Mouse (Mus musculus) activated CD4-positive, CD25-positive, alpha-beta regulatory T cell, adult 4 months (primary cell): Measurements from ENCODE around the gene Acsf2. TPM values are rescaled to one million over a fixed set of nuclear protein-coding genes. Genes with fewer than 3 reads are reported as not detected.
"Not testable (repeated sequence)": the region's sequence is repeated elsewhere in the genome, so short reads cannot be mapped to it uniquely, and the experiment has no call there.

Experiments
- ATAC-seq: one replicate; pipeline ENCODE4 v1.8.0; 2017
- polyA plus RNA-seq, 2 experiments: library from polyadenylated mRNA; unstranded; fragments of 100-300 nt; shearing (Covaris generic); gene quantifications; one replicate each; pipeline ENCODE4 v1.2.1; 2017

Gene Acsf2
- 1 to 10 TPM; 1.9 to 2.3 TPM for polyA plus RNA-seq

DNA sequence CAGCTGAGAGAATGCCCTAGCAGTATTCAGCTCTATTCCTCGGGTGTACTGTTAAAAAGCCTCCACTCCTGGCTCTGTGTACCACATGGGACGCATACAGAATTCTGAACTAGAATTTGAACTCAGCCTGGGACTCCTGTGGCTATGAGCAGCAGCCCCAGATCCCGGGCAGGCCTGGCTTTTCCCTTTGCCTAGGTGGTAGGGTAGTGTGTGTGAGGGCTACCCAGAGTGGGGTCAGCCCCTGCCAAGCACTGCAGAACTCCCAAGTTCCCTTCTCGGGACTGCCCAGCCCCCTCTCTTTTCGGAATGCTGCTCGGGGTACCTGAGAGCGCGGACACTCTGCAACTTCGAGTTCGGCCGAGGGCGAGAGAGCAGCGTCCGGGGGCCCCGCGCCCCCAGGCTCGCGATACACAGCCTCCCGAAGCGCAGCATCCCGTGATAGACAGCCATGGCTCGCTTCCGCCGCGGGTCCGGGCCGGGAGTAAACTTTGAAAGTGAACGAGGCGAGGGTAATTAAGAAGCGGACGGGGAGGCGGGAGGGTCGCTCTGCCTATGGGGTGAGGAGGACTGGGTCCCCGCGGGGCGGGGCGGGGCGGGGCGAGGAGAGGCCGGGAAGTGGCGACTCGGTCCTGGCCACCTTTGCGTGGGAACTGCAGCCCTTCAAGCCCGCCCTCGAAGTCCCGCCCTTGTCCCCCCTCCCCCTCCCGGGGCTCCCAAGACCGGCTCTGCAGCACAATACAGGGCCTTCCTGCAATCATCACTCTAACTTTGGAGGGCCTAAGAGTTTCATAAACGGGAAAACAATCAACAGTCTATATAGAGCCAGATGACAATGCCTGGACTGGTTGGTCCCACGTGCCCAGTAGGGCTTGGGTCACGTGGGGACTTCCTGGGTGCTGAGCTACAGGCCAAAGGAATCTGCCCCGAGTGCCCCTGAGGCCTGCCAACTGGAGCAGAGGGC, at the start of gene Acsf2:
TSS of gene Acsf2 (minus strand) at position 551 of the 961 bp plus-strand sequence.
- peak; percentile 88 for ATAC-seq

- ATAC-seq: not testable (repeated sequence)
Measured at GRCm38 (mm10) chr11:94651241-94651640, 49.6 kb upstream of the Acsf2 start.

- no peak for ATAC-seq
Measured at GRCm38 (mm10) chr11:94646457-94646856, 44.8 kb upstream of the Acsf2 start.

DNA sequence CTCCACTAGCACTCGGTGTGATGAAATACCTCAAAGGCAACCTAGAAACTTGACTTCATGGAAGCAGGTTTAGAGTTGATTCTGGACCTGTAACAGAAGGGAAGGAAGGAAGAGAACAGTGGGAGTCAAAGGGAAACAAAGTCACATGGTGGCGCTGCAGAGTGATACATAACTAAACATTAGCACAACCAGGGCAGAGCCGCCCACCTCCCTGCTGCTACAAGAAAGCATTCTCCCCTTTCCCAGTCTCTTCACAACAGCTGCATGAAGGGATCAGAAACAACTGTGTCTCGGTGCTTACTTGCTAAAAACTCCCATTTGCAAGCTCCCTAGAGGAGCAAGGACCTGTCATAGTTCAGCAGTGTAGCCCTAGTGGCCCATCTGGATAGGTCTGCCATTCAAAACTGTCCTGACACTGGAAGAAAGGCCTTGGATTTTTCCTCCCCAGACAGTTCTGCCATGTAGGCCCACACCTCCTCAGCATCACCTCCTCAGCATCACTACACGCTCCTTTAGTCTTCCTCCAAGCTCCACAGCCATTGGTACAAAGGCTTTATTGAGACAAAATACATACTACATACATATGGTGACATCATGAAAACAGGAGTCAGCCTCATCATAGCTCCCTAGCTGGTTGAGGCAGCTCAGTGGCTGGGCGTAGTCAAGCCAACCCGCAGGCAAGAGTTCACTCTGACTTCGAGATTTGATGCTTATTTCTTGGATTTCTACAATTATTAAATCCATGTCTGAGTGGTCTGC, 43.0 kb upstream of the Acsf2 start:
- ATAC-seq: no peak

GRCm38 (mm10) chr11:94634431-94634830, 32.8 kb upstream of the Acsf2 start:
- no peak for ATAC-seq

DNA sequence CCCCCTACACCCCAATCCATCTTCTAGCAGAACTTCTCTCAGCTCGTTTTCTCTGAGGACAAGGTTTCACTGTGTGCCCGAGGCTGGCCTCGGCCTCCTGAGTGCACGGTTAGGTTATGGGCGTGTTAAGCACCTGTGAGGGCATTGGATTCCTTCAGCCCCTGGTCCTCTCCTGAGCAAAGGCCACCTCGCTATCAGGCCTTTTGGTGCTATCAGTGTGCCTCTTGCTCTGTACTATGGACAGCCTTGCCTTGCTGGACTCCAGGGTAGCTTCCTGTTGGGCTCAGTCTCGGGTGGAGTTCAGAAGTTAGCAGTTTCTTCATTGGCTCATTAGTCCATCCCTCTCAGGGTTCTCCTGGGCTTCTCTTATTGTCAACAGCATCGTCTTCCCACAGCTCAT, 31.3 kb upstream of the Acsf2 start:
- no peak for ATAC-seq

DNA sequence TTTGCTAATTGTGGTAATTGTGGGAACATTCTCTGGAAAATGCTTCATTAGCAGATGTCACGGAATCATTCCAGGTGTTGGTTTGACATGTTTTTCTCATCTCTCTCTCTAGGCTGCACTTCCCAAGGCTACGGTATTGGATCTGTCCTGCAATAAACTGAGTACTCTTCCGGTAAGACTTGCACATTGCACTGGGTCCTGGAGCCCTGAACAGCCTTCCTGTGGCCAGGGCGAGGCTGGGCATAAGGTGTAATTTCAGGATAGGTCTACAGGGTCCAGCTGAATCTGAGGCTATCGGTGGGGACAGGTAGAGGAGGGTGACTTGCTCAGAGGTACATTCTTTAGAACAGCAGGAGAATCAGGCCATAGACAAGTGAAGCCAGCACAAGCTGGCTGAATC, 30.3 kb upstream of the Acsf2 start:
- ATAC-seq: no peak

- no peak for ATAC-seq
Measured at GRCm38 (mm10) chr11:94630199-94631011, 28.7 kb upstream of the Acsf2 start.

GRCm38 (mm10) chr11:94629884-94630198, 28.2 kb upstream of the Acsf2 start:
- no peak for ATAC-seq

GRCm38 (mm10) chr11:94629199-94629883, 27.7 kb upstream of the Acsf2 start, which contains the start of gene Lrrc59:
Gene Lrrc59 (plus strand): TSS chr11:94629767.
- ATAC-seq: peak; percentile 98

DNA sequence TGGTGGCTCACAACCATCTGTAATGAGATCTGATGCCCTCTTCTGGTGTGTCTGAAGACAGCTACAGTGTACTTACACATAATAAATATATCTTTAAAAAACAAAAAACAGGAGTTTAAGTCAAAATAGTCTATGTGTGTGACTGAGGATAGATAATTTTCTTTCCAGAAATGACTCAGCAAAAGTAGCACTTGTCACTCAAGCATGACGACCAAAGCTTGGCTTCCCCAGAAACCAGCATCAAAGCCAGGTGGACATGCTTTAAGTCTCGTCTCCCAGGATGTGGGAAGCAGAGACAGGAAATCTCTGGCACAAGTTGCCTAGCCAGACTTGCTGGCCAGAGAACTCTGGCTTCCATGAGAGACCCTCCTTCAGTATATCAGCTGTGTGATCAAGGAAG, 20.5 kb upstream of the Acsf2 start:
- no peak for ATAC-seq

GRCm38 (mm10) chr11:94621458-94621852, 19.8 kb upstream of the Acsf2 start:
- ATAC-seq: no peak

GRCm38 (mm10) chr11:94620766-94621457, 19.2 kb upstream of the Acsf2 start:
- no peak for ATAC-seq

GRCm38 (mm10) chr11:94617646-94618045, 16.0 kb upstream of the Acsf2 start:
- ATAC-seq: no peak

DNA sequence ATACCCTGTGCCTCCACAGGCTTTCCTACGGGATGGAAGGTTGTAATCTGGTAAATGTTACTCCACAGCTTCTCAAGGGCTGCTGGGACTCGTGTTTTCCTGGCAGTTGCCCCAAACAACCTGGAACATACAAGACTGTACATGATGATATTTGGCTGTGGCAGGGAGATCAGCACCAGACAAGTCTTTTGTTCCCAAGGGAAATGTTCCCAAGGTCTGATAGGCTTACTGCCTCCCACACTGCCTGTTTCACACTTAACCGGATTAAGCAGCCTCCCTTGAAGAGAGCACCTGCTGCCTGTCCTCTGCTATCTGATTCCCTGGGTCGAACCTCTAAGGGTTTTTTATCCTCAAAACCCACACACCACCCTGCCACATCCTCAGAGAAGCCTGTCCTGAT, 13.8 kb upstream of the Acsf2 start:
- no peak for ATAC-seq

DNA sequence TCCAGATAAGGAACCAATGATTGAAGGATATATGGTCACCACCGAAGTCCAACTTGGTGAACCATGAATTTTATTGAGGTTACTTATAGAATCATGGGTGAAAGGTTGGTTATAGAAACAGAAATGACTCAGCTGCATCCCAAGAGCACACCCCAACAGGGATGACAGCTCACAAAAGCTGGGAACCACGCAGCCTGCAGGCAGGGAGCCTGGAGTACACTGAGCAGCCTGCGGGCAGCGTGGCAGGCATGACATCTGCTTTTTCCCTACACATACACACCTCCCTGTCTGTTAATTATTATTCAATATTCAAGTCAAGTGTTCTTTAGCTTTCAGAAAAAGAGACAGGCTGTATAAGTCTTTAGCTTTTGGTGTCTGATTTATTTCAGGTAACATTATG, 12.9 kb upstream of the Acsf2 start:
- ATAC-seq: no peak

GRCm38 (mm10) chr11:94610744-94611740, 9.4 kb upstream of the Acsf2 start:
- no peak for ATAC-seq

GRCm38 (mm10) chr11:94602356-94602955, 785 bp upstream of the Acsf2 start:
- no peak for ATAC-seq

- ATAC-seq: no peak
Measured at GRCm38 (mm10) chr11:94600447-94600846, 1.2 kb downstream of the Acsf2 start.
